Mouse (Mus musculus) embryonic stem cell, embryonic (primary cell): ENCODE measurements around the gene Ammecr1.

Experiments used
- CTCF ChIA-PET, 4 experiments: fragments of 300-600 bp in 2 of 4; fragments of 350-600 bp in 2 of 4; sonication (Branson Sonifier 250); formaldehyde crosslinking; loops; one replicate each; lab custom pipeline; 2022; ENCODE audit warnings: inconsistent platforms in 2 of 4; lab: Charles Lee
- POLR2A ChIA-PET, 4 experiments: fragments of 300-600 bp in 2 of 4; fragments of 350-600 bp in 2 of 4; sonication (Branson Sonifier 250); formaldehyde crosslinking; loops; one replicate each; lab custom pipeline; 2022; ENCODE audit warnings: antibody characterized with exemption in 4 of 4, inconsistent platforms in 1 of 4; lab: Charles Lee

Ammecr1 gene

GRCm38 (mm10) chrX:142959674-142960307 is 6.7 kb downstream of the Ammecr1 start:
- ChIA-PET CTCF (no interaction called here), POLR2A (interaction anchor here in 1 of 4 experiments (0.6 to 1.2 kb wide), 2 partner anchors 14 to 65 kb away, joined by 3 to 4 read pairs; no protein-coding TSS in a partner anchor)

- ChIA-PET CTCF (no interaction called here), POLR2A (interaction anchor here in 1 of 4 experiments (1.0 kb wide), 2 partner anchors 28 to 38 kb away, joined by 3 to 5 read pairs; partner anchors contain the start of gene Ammecr1)
Observed at GRCm38 (mm10) chrX:142928430-142928829, 38.1 kb downstream of the Ammecr1 start.

- POLR2A ChIA-PET = interaction anchor here in 2 of 4 experiments (0.9 to 1.1 kb wide), 2 partner anchors 9 to 28 kb away, joined by 3 read pairs; no protein-coding TSS in a partner anchor
Observed at GRCm38 (mm10) chrX:142917394-142917793, 49.1 kb downstream of the Ammecr1 start.

GRCm38 (mm10) chrX:142916719-142917118 is 49.8 kb downstream of the Ammecr1 start:
- POLR2A ChIA-PET = interaction anchor here in 2 of 4 experiments (0.9 to 1.1 kb wide), 2 partner anchors 9 to 29 kb away, joined by 3 read pairs; no protein-coding TSS in a partner anchor
- CTCF ChIA-PET = interaction anchor here in 1 of 4 experiments (0.7 kb wide), 1 partner anchor 95 kb away, joined by 3 read pairs; no protein-coding TSS in a partner anchor

More at GRCm38 (mm10) chrX:142917394-142917793, 49.1 kb downstream of the Ammecr1 start:
- CTCF ChIA-PET = interaction anchor here in 1 of 4 experiments (0.7 kb wide), 1 partner anchor 96 kb away, joined by 3 read pairs; no protein-coding TSS in a partner anchor

- CTCF ChIA-PET = no interaction called here
- POLR2A ChIA-PET = no interaction called here
Observed at GRCm38 (mm10) chrX:142914208-142914607, 52.3 kb downstream of the Ammecr1 start.

GRCm38 (mm10) chrX:142903854-142904253 is 62.7 kb downstream of the Ammecr1 start:
- ChIA-PET CTCF (no interaction called here), POLR2A (interaction anchor here in 1 of 4 experiments (0.9 kb wide), 1 partner anchor 17 kb away, joined by 3 read pairs; no protein-coding TSS in a partner anchor)

GRCm38 (mm10) chrX:142902599-142902998 is 63.9 kb downstream of the Ammecr1 start:
- ChIA-PET CTCF (interaction anchor here in 1 of 4 experiments (0.6 kb wide), 1 partner anchor 475 kb away, joined by 3 read pairs; no protein-coding TSS in a partner anchor), POLR2A (no interaction called here)

GRCm38 (mm10) chrX:142901915-142902314 is 64.6 kb downstream of the Ammecr1 start:
- CTCF ChIA-PET = no interaction called here
- POLR2A ChIA-PET = no interaction called here

- ChIA-PET CTCF (no interaction called here), POLR2A (no interaction called here)
Observed at GRCm38 (mm10) chrX:142898295-142898887, 68.1 kb downstream of the Ammecr1 start.

- POLR2A ChIA-PET = no interaction called here
- CTCF ChIA-PET = no interaction called here
Observed at GRCm38 (mm10) chrX:142897477-142898000, 69.0 kb downstream of the Ammecr1 start.

- CTCF ChIA-PET = no interaction called here
- POLR2A ChIA-PET = interaction anchor here in 1 of 4 experiments (0.6 kb wide), 1 partner anchor 64 kb away, joined by 3 read pairs; no protein-coding TSS in a partner anchor
Observed at GRCm38 (mm10) chrX:142895316-142895715, 71.2 kb downstream of the Ammecr1 start.

GRCm38 (mm10) chrX:142885962-142886361 is 80.6 kb downstream of the Ammecr1 start:
- CTCF ChIA-PET = interaction anchor here in 1 of 4 experiments (0.6 kb wide), 1 partner anchor 64 kb away, joined by 3 read pairs; no protein-coding TSS in a partner anchor
- POLR2A ChIA-PET = no interaction called here

GRCm38 (mm10) chrX:142883593-142883992 is 82.9 kb downstream of the Ammecr1 start:
- POLR2A ChIA-PET = no interaction called here
- CTCF ChIA-PET = no interaction called here

GRCm38 (mm10) chrX:142882255-142882654 is 84.3 kb downstream of the Ammecr1 start:
- ChIA-PET CTCF (no interaction called here), POLR2A (interaction anchor here in 1 of 4 experiments (0.6 kb wide), 1 partner anchor 33 kb away, joined by 3 read pairs; no protein-coding TSS in a partner anchor)

GRCm38 (mm10) chrX:142869844-142870243 is 96.7 kb downstream of the Ammecr1 start:
- ChIA-PET POLR2A (no interaction called here), CTCF (no interaction called here)

- CTCF ChIA-PET = no interaction called here
- POLR2A ChIA-PET = interaction anchor here in 1 of 4 experiments (1.5 kb wide), 1 partner anchor 8 kb away, joined by 3 read pairs; no protein-coding TSS in a partner anchor
Observed at GRCm38 (mm10) chrX:142848032-142848431, 118.5 kb downstream of the Ammecr1 start.

- POLR2A ChIA-PET = no interaction called here
- CTCF ChIA-PET = no interaction called here
Observed at GRCm38 (mm10) chrX:142846266-142846665, 120.3 kb downstream of the Ammecr1 start.

- ChIA-PET POLR2A (no interaction called here), CTCF (interaction anchor here in 1 of 4 experiments (0.6 kb wide), 1 partner anchor 154 kb away, joined by 4 read pairs; no protein-coding TSS in a partner anchor)
Observed at GRCm38 (mm10) chrX:142841916-142842315, 124.6 kb downstream of the Ammecr1 start.

- CTCF ChIA-PET = interaction anchor here in 3 of 4 experiments (0.7 to 1.2 kb wide), 3 partner anchors 17 to 213 kb away, joined by 3 to 6 read pairs (median 4); no protein-coding TSS in a partner anchor
- POLR2A ChIA-PET = interaction anchor here in 1 of 4 experiments (1.2 kb wide), 1 partner anchor 9 kb away, joined by 3 read pairs; no protein-coding TSS in a partner anchor
Observed at GRCm38 (mm10) chrX:142839411-142839810, 127.1 kb downstream of the Ammecr1 start.
